Mouse (Mus musculus) liver (tissue): ENCODE data around the gene Olfr1353.
"Not testable (repeated sequence)": the region's sequence is repeated elsewhere in the genome, so short reads cannot be mapped to it uniquely, and the experiment has no call there.

Experiments
- DNase-seq: peaks from one replicate; pipeline ENCODE4 v3.0.0-alpha.2; 2020; ENCODE audit warnings: mixed read lengths

Gene Olfr1353

GRCm38 (mm10) chr10:78963009-78963408 lies at the start of gene Olfr1353:
Gene Olfr1353 (plus strand): TSS chr10:78963309.
- DNase-seq, result not testable (repeated sequence)

- DNase-seq, result not testable (repeated sequence)
Observed at GRCm38 (mm10) chr10:78950336-78950735, 12.8 kb upstream of the Olfr1353 start, which contains the start of gene Olfr8. Gene Olfr8 (plus strand): TSS chr10:78950636.

- DNase-seq, result no peak
Observed at GRCm38 (mm10) chr10:78980750-78981149, 17.6 kb downstream of the Olfr1353 start, which contains the start of gene Olfr1352. Gene Olfr1352 (plus strand): TSS chr10:78981050.

GRCm38 (mm10) chr10:79012172-79012571 lies 49.1 kb downstream of the Olfr1353 start, which contains the start of gene Olfr1351:
Gene Olfr1351 (plus strand): TSS chr10:79012472.
- DNase-seq, result no peak
